Mouse (Mus musculus): ENCODE data around the gene Uap1l1. TPM values are rescaled to one million over a fixed set of nuclear protein-coding genes. Genes with fewer than 3 reads are reported as not detected.

Uap1l1 gene
- polyA plus RNA-seq, 1 experiment from 2014 or later: 20.8 TPM

DNA sequence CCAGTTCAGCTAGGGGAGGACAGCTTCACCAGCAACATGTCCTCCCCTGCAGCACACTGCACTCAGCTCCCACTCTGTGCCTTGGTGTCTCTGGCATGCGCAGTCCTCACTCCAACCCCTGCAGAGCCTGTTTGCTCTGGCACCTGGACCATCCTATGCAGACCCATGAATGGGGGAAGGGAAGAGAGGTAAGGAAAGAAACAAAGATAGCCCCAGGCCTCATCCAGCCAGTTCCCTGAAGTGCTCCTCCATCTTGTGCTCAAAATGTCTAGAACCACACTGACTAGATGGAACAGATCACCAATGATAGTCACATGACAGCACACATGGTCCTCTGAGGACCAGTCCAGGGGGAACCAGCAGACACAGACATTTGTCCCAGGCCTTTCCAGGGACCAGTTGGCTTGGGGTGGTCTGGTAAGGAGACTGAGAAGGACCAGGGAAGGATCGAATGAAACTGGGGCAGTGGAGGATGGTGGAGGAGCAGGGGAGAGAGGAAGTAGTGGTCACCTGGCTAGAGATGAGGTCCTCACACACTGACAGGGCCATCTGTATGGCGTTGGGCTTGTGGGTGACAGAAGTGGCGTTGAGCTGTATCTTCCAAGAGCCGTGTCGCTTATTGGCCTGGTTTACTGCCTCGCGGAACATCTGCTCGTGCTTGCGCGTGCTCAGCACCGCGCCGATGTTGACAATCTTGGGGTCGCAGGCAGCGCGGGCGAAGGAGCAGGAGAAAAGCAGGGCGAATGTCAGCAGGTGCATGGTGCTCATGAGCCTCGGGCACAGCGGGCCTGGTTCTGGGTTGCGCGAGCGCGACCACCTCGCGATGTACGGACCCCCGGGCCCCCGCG, 47.1 kb downstream of the Uap1l1 start:
- Histone ChIP-seq H3K4me3 (ENCODE audit: low read depth, low read length) (peak overlapping the region; percentile 34), H3K36me3 (ENCODE audit: control insufficient read depth, insufficient read depth, low read length) (no peaks in the 10 kb centered on the region), H3K9me3 (ENCODE audit: control insufficient read depth, low read length) (no peaks in the 10 kb centered on the region), H3K9ac (ENCODE audit: low read depth, low read length) (no peak overlapping the region), H3K27me3 (replicated peaks; ENCODE audit: control insufficient read depth, insufficient read depth, low read length) (peaks cover 50% of the 10 kb centered on the region), H3K4me1 (ENCODE audit: control insufficient read depth, insufficient read depth, low read length) (peaks cover 3% of the 10 kb centered on the region; the same call in 1 of the 2 replicates), H3K4me2 (ENCODE audit: low read depth, low read length) (peak overlapping the region; percentile 55), H3K27ac (replicated peaks; ENCODE audit: low read depth, low read length) (no peak overlapping the region)
- ATAC-seq (ENCODE audit: low read depth) (peak; percentile 31; the same call in 1 of the 2 replicates), DNase-seq (ENCODE audit: low spot score) (peak; percentile 8)
- WGBS: 6% methylated on average over 17 of the region's 31 CpGs

DNA sequence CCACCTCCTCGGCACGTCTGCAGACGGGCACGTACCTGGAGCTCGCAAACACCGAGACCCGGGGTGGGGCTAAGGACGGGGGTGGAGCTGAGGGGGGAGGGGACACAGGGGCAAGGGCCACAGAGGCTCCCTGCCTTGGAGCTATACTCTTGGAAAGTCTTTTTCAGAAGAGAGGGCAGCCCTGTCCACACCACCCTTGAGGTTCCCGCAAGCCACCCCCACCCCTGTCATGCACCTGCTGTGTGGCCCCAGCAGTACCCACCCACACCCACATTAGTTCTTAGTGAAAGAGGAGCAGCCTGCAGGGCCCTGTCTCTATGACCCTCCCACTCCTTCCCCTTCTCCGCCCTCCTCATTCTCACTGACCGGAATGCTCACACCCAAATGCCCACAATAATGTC, 54.0 kb downstream of the Uap1l1 start:
- Histone ChIP-seq H3K9me3 (ENCODE audit: control insufficient read depth, low read length) (no peaks in the 10 kb centered on the region), H3K36me3 (ENCODE audit: control insufficient read depth, insufficient read depth, low read length) (no peaks in the 10 kb centered on the region), H3K4me2 (ENCODE audit: low read depth, low read length) (no peak overlapping the region), H3K9ac (ENCODE audit: low read depth, low read length) (no peak overlapping the region), H3K27ac (replicated peaks; ENCODE audit: low read depth, low read length) (no peak overlapping the region), H3K4me3 (ENCODE audit: low read depth, low read length) (no peak overlapping the region), H3K27me3 (replicated peaks; ENCODE audit: control insufficient read depth, insufficient read depth, low read length) (peaks cover 77% of the 10 kb centered on the region), H3K4me1 (ENCODE audit: control insufficient read depth, insufficient read depth, low read length) (no peaks in the 10 kb centered on the region)
- DNase-seq (ENCODE audit: low spot score) (no peak), ATAC-seq (ENCODE audit: low read depth) (no peak)
- 3% methylated on average over 11 of the region's 11 CpGs for WGBS

DNA sequence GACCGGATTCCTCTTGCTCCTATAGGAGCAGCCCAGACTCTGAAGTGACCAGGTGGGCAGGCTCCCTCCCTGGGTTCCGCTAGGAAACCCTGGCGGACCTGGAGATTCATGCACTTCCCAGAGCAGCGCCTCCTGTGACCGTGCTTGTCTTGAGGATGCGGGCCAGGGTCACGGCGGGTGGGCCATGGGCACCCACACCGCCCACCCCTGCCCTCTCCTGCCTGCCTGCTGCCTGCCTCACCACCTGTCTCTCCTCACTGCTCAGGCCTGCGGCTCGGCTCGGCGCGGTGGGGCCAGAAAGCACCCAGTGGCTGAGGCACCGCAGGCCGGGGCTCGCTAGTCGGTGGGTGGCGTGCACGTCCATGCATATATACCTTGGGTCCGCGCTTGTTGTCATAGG, 54.5 kb downstream of the Uap1l1 start:
- H3K9me3 ChIP-seq (ENCODE audit: control insufficient read depth, low read length): no peaks in the 10 kb centered on the region
- 3% methylated on average over 22 of the region's 22 CpGs for WGBS
- no peaks in the 10 kb centered on the region for H3K4me1 ChIP-seq (ENCODE audit: control insufficient read depth, insufficient read depth, low read length)
- H3K27me3 ChIP-seq (replicated peaks; ENCODE audit: control insufficient read depth, insufficient read depth, low read length): peaks cover 81% of the 10 kb centered on the region
- no peak overlapping the region for H3K4me2 ChIP-seq (ENCODE audit: low read depth, low read length)
- no peak overlapping the region for H3K9ac ChIP-seq (ENCODE audit: low read depth, low read length)
- H3K36me3 ChIP-seq (ENCODE audit: control insufficient read depth, insufficient read depth, low read length): no peaks in the 10 kb centered on the region
- no peak overlapping the region for H3K4me3 ChIP-seq (ENCODE audit: low read depth, low read length)
- no peak for DNase-seq (ENCODE audit: low spot score)
- no peak overlapping the region for H3K27ac ChIP-seq (replicated peaks; ENCODE audit: low read depth, low read length)
- ATAC-seq (ENCODE audit: low read depth): no peak

GRCm38 (mm10) chr2:25310180-25310579, 55.3 kb downstream of the Uap1l1 start:
- Histone ChIP-seq H3K4me1 (ENCODE audit: control insufficient read depth, insufficient read depth, low read length) (no peaks in the 10 kb centered on the region), H3K4me3 (ENCODE audit: low read depth, low read length) (no peak overlapping the region), H3K4me2 (ENCODE audit: low read depth, low read length) (no peak overlapping the region), H3K9me3 (ENCODE audit: control insufficient read depth, low read length) (no peaks in the 10 kb centered on the region), H3K36me3 (ENCODE audit: control insufficient read depth, insufficient read depth, low read length) (no peaks in the 10 kb centered on the region), H3K27me3 (replicated peaks; ENCODE audit: control insufficient read depth, insufficient read depth, low read length) (peaks cover 85% of the 10 kb centered on the region), H3K27ac (replicated peaks; ENCODE audit: low read depth, low read length) (no peak overlapping the region), H3K9ac (ENCODE audit: low read depth, low read length) (no peak overlapping the region)
- DNase-seq (ENCODE audit: low spot score) (no peak), ATAC-seq (ENCODE audit: low read depth) (no peak)
- 50% methylated on average over 10 of the region's 10 CpGs for WGBS

Other genes with a start within 250 kb of the Uap1l1 start
- gene Nrarp, start 184.9 kb downstream of the Uap1l1 start, polyA plus RNA-seq (2014; fragmentation: Nextera tagmentation; extraction: Ambion mirVana): 16.5 and 20.9 TPM in 2 replicates
- gene Tor4a, start 168.8 kb downstream of the Uap1l1 start, polyA plus RNA-seq (2014; fragmentation: Nextera tagmentation; extraction: Ambion mirVana): 7.5 and 7.8 TPM in 2 replicates
- 76.8 and 94.4 TPM in 2 replicates for gene Nelfb, start 154.2 kb downstream of the Uap1l1 start, polyA plus RNA-seq (2014; fragmentation: Nextera tagmentation; extraction: Ambion mirVana)
- gene Stpg3, start 151.0 kb downstream of the Uap1l1 start, polyA plus RNA-seq (2014; fragmentation: Nextera tagmentation; extraction: Ambion mirVana): not detected in 2 replicates
- not detected in 2 replicates for gene Fam166a, start 146.9 kb downstream of the Uap1l1 start, polyA plus RNA-seq (2014; fragmentation: Nextera tagmentation; extraction: Ambion mirVana)
- 429 and 461 TPM in 2 replicates for gene Tubb4b, start 141.0 kb downstream of the Uap1l1 start, polyA plus RNA-seq (2014; fragmentation: Nextera tagmentation; extraction: Ambion mirVana)
- not detected in 2 replicates for gene Slc34a3, start 131.3 kb downstream of the Uap1l1 start, polyA plus RNA-seq (2014; fragmentation: Nextera tagmentation; extraction: Ambion mirVana)
- gene Rnf224, start 128.9 kb downstream of the Uap1l1 start, polyA plus RNA-seq (2014; fragmentation: Nextera tagmentation; extraction: Ambion mirVana): not detected in 2 replicates
- 11.8 and 16.3 TPM in 2 replicates for gene Rnf208, start 123.4 kb downstream of the Uap1l1 start, polyA plus RNA-seq (2014; fragmentation: Nextera tagmentation; extraction: Ambion mirVana)
- gene Cysrt1, start 123.2 kb downstream of the Uap1l1 start, polyA plus RNA-seq (2014; fragmentation: Nextera tagmentation; extraction: Ambion mirVana): 3.2 and 10.2 TPM in 2 replicates
- 4.5 and 6.1 TPM in 2 replicates for gene AL732309.1, start 118.8 kb downstream of the Uap1l1 start, polyA plus RNA-seq (2014; fragmentation: Nextera tagmentation; extraction: Ambion mirVana)
- gene Tmem203, start 110.2 kb downstream of the Uap1l1 start, polyA plus RNA-seq (2014; fragmentation: Nextera tagmentation; extraction: Ambion mirVana): 16.1 and 16.6 TPM in 2 replicates
- gene Tprn, start 103.1 kb downstream of the Uap1l1 start, polyA plus RNA-seq (2014; fragmentation: Nextera tagmentation; extraction: Ambion mirVana): 4.6 and 5.1 TPM in 2 replicates
- gene Ssna1, start 93.2 kb downstream of the Uap1l1 start, polyA plus RNA-seq (2014; fragmentation: Nextera tagmentation; extraction: Ambion mirVana): 227 and 240 TPM in 2 replicates
- 104 and 113 TPM in 2 replicates for gene Anapc2, start 93.2 kb downstream of the Uap1l1 start, polyA plus RNA-seq (2014; fragmentation: Nextera tagmentation; extraction: Ambion mirVana)
- not detected in 2 replicates for gene Tmem210, start 77.5 kb downstream of the Uap1l1 start, polyA plus RNA-seq (2014; fragmentation: Nextera tagmentation; extraction: Ambion mirVana)
- 2.3 and 5.1 TPM in 2 replicates for gene Lrrc26, start 75.8 kb downstream of the Uap1l1 start, polyA plus RNA-seq (2014; fragmentation: Nextera tagmentation; extraction: Ambion mirVana)
- 1.7 and 1.8 TPM in 2 replicates for gene Grin1, start 46.5 kb downstream of the Uap1l1 start, polyA plus RNA-seq (2014; fragmentation: Nextera tagmentation; extraction: Ambion mirVana)
- gene Man1b1, start 33.3 kb downstream of the Uap1l1 start, polyA plus RNA-seq (2014; fragmentation: Nextera tagmentation; extraction: Ambion mirVana): 74.7 and 75.0 TPM in 2 replicates
- gene Dpp7, start 9.3 kb downstream of the Uap1l1 start, polyA plus RNA-seq (2014; fragmentation: Nextera tagmentation; extraction: Ambion mirVana): 19.7 and 23.8 TPM in 2 replicates
- 21.4 and 29.3 TPM in 2 replicates for gene Sapcd2, start 6.6 kb upstream of the Uap1l1 start, polyA plus RNA-seq (2014; fragmentation: Nextera tagmentation; extraction: Ambion mirVana)
- 11.3 and 12.9 TPM in 2 replicates for gene Entpd2, start 30.2 kb upstream of the Uap1l1 start, polyA plus RNA-seq (2014; fragmentation: Nextera tagmentation; extraction: Ambion mirVana)
- gene Npdc1, start 33.7 kb upstream of the Uap1l1 start, polyA plus RNA-seq (2014; fragmentation: Nextera tagmentation; extraction: Ambion mirVana): 75.1 TPM in 2 replicates
- gene Fut7, start 57.6 kb upstream of the Uap1l1 start, polyA plus RNA-seq (2014; fragmentation: Nextera tagmentation; extraction: Ambion mirVana): 0.10 and 0.11 TPM in 2 replicates
- gene Abca2, start 63.0 kb upstream of the Uap1l1 start, polyA plus RNA-seq (2014; fragmentation: Nextera tagmentation; extraction: Ambion mirVana): 6.4 and 6.9 TPM in 2 replicates
- gene Clic3, start 91.2 kb upstream of the Uap1l1 start, polyA plus RNA-seq (2014; fragmentation: Nextera tagmentation; extraction: Ambion mirVana): 11.2 and 22.7 TPM in 2 replicates
- 39.3 and 41.7 TPM in 2 replicates for gene Paxx, start 95.4 kb upstream of the Uap1l1 start, polyA plus RNA-seq (2014; fragmentation: Nextera tagmentation; extraction: Ambion mirVana)
- gene Ptgds, start 104.4 kb upstream of the Uap1l1 start, polyA plus RNA-seq (2014; fragmentation: Nextera tagmentation; extraction: Ambion mirVana): 156 and 191 TPM in 2 replicates
- not detected in 2 replicates for gene Lcn12, start 128.2 kb upstream of the Uap1l1 start, polyA plus RNA-seq (2014; fragmentation: Nextera tagmentation; extraction: Ambion mirVana)
- 56.9 and 73.6 TPM in 2 replicates for gene Fbxw5, start 135.1 kb upstream of the Uap1l1 start, polyA plus RNA-seq (2014; fragmentation: Nextera tagmentation; extraction: Ambion mirVana)
- 5.0 and 5.1 TPM in 2 replicates for gene C8g, start 136.0 kb upstream of the Uap1l1 start, polyA plus RNA-seq (2014; fragmentation: Nextera tagmentation; extraction: Ambion mirVana)
- gene Traf2, start 181.3 kb upstream of the Uap1l1 start, polyA plus RNA-seq (2014; fragmentation: Nextera tagmentation; extraction: Ambion mirVana): 30.0 and 33.9 TPM in 2 replicates
- 312 and 318 TPM in 2 replicates for gene Edf1, start 192.2 kb upstream of the Uap1l1 start, polyA plus RNA-seq (2014; fragmentation: Nextera tagmentation; extraction: Ambion mirVana)
- 1.4 and 1.7 TPM in 2 replicates for gene Mamdc4, start 209.2 kb upstream of the Uap1l1 start, polyA plus RNA-seq (2014; fragmentation: Nextera tagmentation; extraction: Ambion mirVana)
- 148 and 160 TPM in 2 replicates for gene Phpt1, start 209.5 kb upstream of the Uap1l1 start, polyA plus RNA-seq (2014; fragmentation: Nextera tagmentation; extraction: Ambion mirVana)
- 0.40 and 1.4 TPM in 2 replicates for gene Ajm1, start 216.1 kb upstream of the Uap1l1 start, polyA plus RNA-seq (2014; fragmentation: Nextera tagmentation; extraction: Ambion mirVana)
- 64.4 and 71.9 TPM in 2 replicates for gene Rabl6, start 242.8 kb upstream of the Uap1l1 start, polyA plus RNA-seq (2014; fragmentation: Nextera tagmentation; extraction: Ambion mirVana)

Data from embryonic facial prominence, embryonic 14.5 days (tissue).